Mouse (Mus musculus) CD8-positive naive resting alpha-beta T cell, adult 2 months (primary cell): ENCODE measurements around the gene Samd4b.
A peak's percentile ranks its signal among the peaks of the same experiment; 100 is the strongest.
"Not testable (repeated sequence)": the region's sequence is repeated elsewhere in the genome, so short reads cannot be mapped to it uniquely, and the experiment has no call there.

Source experiments
- DNase-seq, 2 experiments: peaks; one replicate each; pipeline ENCODE4 v3.0.0; 2022; ENCODE audit warnings: low read depth in 2 of 2, low spot score in 2 of 2

Gene Samd4b

DNA sequence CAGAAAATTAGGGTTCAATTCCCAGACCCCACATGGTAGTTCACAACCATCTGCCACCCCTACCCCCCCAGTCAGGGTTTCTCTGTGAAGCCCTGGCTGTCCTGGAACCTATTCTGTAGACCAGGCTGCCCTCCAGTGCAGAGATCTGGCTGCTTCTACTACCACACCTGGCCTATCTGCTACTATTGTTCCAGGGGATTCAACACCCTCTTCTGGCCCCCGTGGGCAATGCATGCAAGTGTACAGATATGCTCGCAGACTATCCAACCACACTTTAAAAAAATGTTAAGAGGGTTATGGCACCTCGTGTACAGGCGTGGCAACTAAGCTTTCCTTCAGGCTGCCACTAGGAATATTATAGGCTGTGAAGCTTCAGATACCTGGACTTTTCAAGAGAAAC is 185.1 kb downstream of the Samd4b start:
- peak in 1 of 2 experiments; percentile 35 for DNase-seq

DNA sequence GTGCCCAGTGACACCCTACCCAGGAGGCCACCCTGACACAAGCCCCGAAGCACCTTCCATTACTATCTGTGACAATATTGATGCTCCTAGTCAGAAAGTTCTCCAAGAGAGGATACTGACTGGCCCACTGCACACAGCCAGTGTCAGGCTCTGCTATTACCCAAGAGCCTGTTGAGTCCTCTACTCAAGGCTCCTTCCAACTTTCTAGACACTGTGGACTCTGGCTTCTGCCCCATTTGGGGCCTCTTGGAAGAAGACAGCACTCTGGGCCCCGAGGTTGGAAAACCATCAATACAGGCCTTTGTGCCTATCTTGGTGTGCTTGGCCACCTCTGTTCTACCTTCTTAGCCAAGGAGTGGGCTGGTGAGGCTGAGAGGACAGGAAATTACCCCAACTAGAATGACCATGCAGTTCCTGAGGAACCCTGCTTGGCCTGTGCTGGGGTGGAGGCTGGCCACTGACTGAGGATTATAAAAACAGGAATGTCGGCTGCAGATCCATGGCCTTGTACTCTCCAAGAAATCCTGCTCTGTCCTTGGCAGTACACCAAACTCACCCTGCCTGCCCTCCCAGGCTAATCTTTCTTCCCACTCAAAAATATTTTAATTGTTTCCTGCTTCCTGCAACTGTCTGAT is 187.0 kb downstream of the Samd4b start:
- no peak for DNase-seq

DNA sequence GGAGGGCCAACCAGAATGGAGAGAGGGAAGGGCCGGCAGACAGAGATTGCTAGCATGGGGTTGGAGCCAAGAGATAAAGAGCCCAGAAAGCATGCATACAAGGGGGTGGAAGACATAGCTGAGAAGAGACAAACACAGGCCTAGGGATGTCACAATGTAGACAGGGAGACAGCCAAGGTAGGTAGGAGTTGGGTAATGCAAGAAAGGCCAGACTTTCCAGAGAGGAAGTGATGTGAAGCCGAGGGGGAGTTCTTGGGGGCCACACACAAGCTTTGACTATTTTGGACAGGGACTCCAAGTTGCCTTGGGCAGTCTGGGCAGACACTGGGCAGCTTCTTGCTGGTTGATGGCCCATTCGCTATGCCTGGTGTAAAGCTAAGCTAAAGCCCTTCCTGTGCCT is 196.0 kb downstream of the Samd4b start:
- DNase-seq: no peak

GRCm38 (mm10) chr7:28401030-28401429 is 196.9 kb downstream of the Samd4b start:
- DNase-seq: no peak

DNA sequence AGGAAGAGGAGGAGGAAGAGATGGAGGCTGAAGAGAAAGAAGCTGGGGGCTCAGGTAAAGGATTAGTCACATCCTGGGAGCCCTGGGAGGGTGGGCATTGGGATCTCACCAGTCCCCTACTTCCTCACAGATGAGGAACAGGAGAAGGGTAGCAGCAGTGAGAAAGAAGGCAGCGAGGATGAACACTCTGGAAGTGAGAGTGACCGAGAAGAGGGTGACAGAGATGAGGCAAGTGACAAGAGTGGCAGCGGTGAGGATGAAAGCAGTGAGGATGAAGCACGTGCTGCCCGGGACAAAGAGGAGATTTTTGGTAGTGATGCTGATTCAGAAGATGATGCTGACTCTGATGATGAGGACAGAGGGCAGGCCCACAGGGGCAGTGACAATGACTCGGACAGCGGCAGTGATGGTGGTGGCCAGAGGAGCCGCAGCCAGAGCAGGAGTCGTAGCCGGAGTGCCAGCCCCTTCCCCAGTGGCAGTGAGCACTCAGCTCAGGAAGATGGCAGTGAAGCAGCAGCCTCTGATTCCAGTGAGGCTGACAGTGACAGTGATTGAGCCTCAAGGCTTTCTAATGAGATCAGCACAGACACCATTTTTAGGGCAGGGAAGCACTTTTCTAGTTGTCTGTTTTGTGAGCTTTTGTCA is 199.1 kb downstream of the Samd4b start:
- no peak for DNase-seq

DNA sequence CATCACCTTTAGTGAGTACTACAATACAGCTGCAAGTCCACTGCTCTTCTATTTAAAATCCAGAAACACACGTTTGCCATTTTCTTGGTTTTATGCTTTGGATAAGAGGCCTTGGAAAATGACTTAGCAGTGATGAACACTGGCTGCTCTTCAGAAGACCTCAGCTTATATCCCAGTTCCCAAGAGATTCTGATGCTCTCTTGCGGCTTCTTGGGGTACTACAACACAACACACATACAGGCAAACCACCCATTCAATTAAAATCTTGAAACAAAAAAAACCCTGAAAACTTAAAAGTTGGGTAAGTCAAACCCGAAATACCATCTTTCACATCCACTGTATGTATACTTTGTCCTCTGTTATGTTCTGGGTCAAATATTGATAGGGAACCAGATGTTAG is 199.9 kb downstream of the Samd4b start:
- no peak for DNase-seq

- DNase-seq: no peak
These were observed 202.5 kb downstream of the Samd4b start for GRCm38 (mm10) chr7:28395425-28395824.

GRCm38 (mm10) chr7:28393272-28393951 is 204.5 kb downstream of the Samd4b start:
- DNase-seq: no peak

- DNase-seq: peak; percentile 90 to 92
These were observed 205.3 kb downstream of the Samd4b start, which contains the start of the genes Med29 and Paf1 for GRCm38 (mm10) chr7:28392429-28393271. Gene Med29 (minus strand): TSS chr7:28392708. Gene Paf1 (plus strand): TSS chr7:28392951.

DNA sequence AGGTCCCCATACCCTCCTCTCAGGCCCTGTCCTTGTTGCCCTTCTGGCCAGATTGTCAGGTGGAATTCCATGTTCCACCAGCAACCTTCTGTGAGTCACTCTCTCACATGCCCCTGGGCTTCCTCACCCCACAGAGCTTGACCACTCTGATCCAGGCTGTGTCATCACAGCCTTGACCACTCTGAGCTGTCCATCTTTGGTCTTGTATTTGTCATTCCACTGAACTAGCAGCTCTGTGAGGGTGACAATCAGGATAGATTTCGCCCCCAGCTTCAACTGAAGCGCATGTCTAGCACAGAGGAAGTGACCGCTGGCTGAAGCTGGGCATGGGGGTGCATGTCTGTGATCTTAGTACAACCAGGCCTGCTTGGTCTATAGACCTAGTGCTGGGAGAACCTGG is 207.6 kb downstream of the Samd4b start:
- DNase-seq: no peak

DNA sequence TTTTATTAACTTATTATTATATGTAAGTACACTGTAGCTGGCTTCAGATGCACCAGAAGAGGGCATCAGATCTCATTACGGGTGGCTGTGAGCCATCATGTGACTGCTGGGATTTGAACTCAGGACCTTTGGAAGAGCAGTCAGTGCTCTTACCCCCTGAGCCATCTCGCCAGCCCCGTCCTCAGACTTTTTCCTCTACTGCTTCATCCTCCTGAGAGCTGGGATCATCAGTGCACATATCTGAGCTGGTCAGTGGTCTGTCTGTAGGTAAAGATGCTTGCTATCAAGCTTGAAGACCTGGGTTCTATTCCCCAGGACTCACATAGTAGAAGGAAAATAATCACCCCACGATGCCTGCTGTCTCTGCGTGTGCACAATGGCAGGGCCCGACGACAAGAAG is 210.6 kb downstream of the Samd4b start:
- not testable (repeated sequence) for DNase-seq

DNA sequence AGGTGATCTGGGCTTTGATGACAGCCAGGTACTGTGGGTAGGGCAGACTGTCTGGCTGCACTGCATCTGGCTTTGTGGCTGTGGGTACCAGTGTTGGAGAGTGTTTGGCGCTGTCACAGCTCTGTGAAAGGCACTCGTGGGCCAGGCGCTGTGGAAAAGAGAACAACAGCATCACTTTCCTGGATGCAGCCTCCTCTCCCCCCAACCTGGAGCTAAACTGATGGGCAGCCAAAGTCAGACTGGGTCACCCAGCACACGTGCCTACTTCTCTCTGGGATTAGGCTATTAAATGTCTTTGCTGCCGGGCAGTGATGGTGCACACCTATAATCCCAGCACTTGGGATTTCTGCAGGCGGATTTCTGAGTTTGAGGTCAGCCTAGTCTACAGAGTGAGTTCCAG is 211.1 kb downstream of the Samd4b start:
- not testable (repeated sequence) for DNase-seq

GRCm38 (mm10) chr7:28386462-28386861 is 211.5 kb downstream of the Samd4b start:
- peak; percentile 77 to 84 for DNase-seq

DNA sequence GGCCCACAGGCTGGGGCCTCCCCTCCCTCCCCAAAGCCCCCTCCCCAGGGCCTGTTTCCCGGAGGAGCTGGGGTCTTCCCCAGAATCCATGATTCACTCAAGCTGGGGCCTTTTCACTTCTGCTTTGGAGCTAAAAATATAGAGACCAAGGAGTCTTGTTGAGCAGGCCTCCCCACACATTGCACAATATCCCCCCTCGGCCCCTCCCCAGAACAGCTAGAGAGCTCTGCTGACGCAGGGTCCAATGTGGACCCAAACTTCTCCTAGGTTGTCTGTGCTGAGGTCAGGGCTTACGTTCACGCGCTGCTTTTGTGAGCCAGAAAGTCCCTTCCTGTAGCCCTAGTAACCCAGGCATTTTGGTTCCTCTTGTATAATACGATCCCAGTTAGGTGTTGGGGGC is 211.9 kb downstream of the Samd4b start:
- no peak for DNase-seq

GRCm38 (mm10) chr7:28385196-28385595 is 212.7 kb downstream of the Samd4b start:
- no peak for DNase-seq

DNA sequence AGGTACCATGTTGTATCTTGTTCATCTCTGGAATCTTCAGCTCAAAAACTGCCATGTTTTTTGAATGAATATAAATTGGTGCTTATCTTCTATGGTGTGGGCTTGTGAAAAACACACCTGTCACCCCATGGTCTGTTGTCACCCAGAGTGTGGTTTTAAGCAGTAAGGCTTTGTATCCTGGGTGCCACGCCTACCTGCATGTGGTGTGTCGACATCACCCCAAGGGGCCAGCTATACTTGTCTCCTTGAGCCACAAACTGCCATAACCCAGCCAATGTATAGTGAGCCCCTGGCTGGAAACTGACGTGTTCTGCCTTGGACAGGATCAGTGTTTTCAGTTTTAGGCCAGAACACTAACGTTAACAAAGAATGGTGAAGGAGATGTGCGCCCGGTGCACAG is 213.8 kb downstream of the Samd4b start:
- DNase-seq: peak; percentile 42 to 44

DNA sequence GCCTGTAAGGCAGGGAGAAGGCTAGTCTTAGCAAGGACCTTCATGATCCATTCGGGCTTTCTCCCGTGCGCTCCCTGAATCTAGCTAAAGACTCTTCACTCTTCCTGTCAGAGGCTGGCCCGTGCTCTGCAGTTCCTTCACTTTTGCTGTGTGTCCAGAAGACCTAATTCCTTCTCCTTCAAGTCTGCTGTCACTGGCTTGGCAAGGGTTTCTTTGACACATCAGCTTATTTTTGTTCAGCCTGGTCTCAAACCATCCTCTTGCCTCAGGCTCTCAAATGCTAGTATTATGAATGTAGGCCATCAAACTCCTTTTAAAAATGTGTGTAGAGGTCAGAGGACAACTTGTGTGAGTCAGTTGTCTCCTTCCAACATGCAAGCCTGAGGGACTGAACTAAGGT is 214.3 kb downstream of the Samd4b start:
- DNase-seq: no peak

DNA sequence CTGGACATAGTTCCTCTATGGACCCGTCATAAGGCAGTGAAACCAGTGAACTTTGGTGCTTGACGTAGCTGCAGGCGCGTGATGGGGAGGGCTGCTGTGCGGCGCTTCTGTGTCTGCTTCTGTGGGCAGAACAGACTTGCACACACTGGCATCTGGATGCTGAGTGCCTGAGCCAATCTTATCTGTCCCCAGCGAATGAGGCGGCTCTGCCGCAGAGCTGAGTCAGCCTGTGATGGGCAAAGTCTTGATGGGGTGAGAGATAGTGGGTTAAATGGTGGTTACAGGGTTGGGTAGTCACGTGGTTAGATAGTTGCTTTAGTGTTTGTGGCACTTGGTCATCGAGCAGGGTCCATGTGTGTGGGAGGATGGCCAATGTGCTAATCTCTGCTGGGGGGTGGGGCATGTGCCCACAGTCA is 215.0 kb downstream of the Samd4b start:
- peak; percentile 66 to 74 for DNase-seq

GRCm38 (mm10) chr7:28382347-28382951 is 215.5 kb downstream of the Samd4b start:
- DNase-seq: no peak

- peak; percentile 91 for DNase-seq
These were observed 216.0 kb downstream of the Samd4b start for GRCm38 (mm10) chr7:28381938-28382337.
